Mouse (Mus musculus) spleen, adult 2 months (tissue): ENCODE measurements around the gene Mcm5. TPM values are rescaled to one million over a fixed set of nuclear protein-coding genes. Genes with fewer than 3 reads are reported as not detected.
A peak's percentile ranks its signal among the peaks of the same experiment; 100 is the strongest.

Experiments used
- DNase-seq, 2 experiments: peaks; one replicate each; pipeline versions ENCODE4 v3.0.0 to v3.0.0-alpha.2; 2012 to 2021; ENCODE audit warnings: low spot score in 2 of 2, low read depth in 1 of 2
- H3K27ac ChIP-seq: fragments of 200-500 bp; 2 replicates; pipeline ENCODE4 v1.5.1; 2012; ENCODE audit warnings: low read length, inconsistent platforms; ENCODE audit not compliant: insufficient read depth
- H3K27me3 ChIP-seq: fragments of 200-500 bp; 2 replicates; pipeline ENCODE4 v1.6.1; 2012; ENCODE audit warnings: mild to moderate bottlenecking, moderate library complexity, low read length, inconsistent platforms; ENCODE audit not compliant: control insufficient read depth, insufficient read depth
- H3K36me3 ChIP-seq: fragments of 200-500 bp; 2 replicates; pipeline ENCODE4 v1.6.1; 2012; ENCODE audit warnings: mild to moderate bottlenecking, low read length, inconsistent platforms; ENCODE audit not compliant: control insufficient read depth, insufficient read depth
- H3K4me1 ChIP-seq: fragments of 200-500 bp; 2 replicates; pipeline ENCODE4 v1.6.1; 2011; ENCODE audit warnings: inconsistent platforms; ENCODE audit not compliant: control insufficient read depth, insufficient read depth, insufficient read length
- H3K4me3 ChIP-seq: fragments of 200-500 bp; 2 replicates; pipeline ENCODE4 v1.5.1; 2011; ENCODE audit warnings: mild to moderate bottlenecking, inconsistent platforms; ENCODE audit not compliant: insufficient read depth, insufficient read length; ENCODE audit errors: extremely low read depth
- CTCF ChIP-seq: fragments of 200-500 bp; IDR thresholded peaks from 2 replicates; pipeline ENCODE4 v1.5.1; 2011; ENCODE audit warnings: mild to moderate bottlenecking, inconsistent platforms; ENCODE audit not compliant: insufficient read depth, insufficient read length, insufficient replicate concordance; ENCODE audit errors: extremely low read depth
- POLR2A ChIP-seq: fragments of 200-500 bp; IDR thresholded peaks from 2 replicates; pipeline ENCODE4 v1.6.1; 2011; ENCODE audit warnings: low read depth, low read length, inconsistent platforms
- WGBS: fragments of 180-500 bp; shearing (Covaris S2); methylation state at CpG from one replicate; pipeline ENCODE4 v1.1.7; 2018; 5-methylcytosine and 5-hydroxymethylcytosine counted together
- polyA plus RNA-seq: library from polyadenylated mRNA; depleted of rRNA; stranded (reverse); fragments of >200 nt; gene quantifications from 2 replicates; pipeline ENCODE4 v1.2.3, GENCODE M21; 2012

The Mcm5 gene
- polyA plus RNA-seq, 1 experiment, result 34.8 TPM

DNA sequence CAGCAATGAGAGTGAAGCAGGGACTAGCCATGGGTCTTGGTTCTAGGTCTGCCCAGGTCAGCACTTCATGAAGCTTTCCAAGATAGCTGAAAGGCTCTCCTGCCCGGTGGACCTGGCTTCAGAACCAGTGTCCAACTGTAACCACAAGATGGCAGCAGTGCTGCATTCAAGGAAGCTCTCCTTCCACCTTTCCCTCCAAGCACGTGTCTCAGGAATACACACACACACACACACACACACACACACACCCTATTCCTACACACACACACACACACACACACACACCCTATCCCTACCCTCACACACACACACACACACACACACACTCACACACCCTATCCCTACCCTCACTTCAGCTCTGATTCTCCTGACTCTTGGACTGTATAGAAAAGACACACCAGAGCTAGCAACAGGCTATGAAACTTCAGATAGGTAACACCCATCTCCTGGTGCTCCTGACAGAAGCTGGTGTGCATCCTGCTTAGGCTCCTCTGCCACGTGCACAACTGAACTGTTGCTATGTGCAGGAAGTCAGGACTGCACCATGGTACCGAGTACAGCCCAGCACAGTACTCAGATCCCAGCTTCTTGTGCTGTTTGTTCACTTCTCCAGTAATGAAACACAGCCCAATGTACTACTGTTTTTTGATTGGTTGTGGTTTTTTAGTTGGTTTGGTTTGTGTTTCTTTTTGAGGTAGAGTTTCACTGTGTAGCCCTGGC, 37.6 kb upstream of the Mcm5 start:
- no peak for TF ChIP-seq POLR2A
- peak; percentile 81; the same call in 1 of the 2 replicates for TF ChIP-seq CTCF
- peak in 1 of 2 experiments; percentile 60 for DNase-seq
- Histone ChIP-seq H3K36me3 (no peaks in the 10 kb centered on the region; the same call in 1 of the 2 replicates), H3K4me1 (no peaks in the 10 kb centered on the region), H3K27ac (no peak overlapping the region), H3K27me3 (no peaks in the 10 kb centered on the region), H3K4me3 (no peak overlapping the region)
- WGBS, result 19% methylated on average over 4 of the region's 4 CpGs

DNA sequence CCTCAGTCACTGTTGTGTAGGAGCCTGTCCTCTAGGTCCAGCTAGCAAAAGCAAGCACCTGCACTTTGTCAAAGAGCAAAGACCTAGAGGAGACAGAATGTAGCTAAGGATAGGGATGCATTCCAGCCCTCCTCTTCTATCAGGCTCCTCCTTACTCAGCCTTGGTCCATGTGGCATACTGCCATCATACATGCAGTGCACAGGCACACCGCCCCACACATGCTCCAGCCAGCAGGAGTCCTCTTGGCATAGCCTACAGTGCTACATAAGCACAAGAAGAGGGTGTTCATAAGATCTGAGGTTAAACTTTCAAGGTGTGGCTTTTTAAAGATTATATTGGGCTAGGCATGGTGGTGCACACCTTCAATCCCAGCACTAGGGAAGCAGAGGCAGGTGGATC, 34.5 kb upstream of the Mcm5 start:
- Histone ChIP-seq H3K27me3 (no peaks in the 10 kb centered on the region), H3K36me3 (no peaks in the 10 kb centered on the region), H3K4me1 (no peaks in the 10 kb centered on the region), H3K27ac (no peak overlapping the region), H3K4me3 (no peak overlapping the region)
- WGBS, result 85% methylated on average over 1 of the region's 1 CpGs
- DNase-seq, result no peak
- TF ChIP-seq CTCF, result no peak

DNA sequence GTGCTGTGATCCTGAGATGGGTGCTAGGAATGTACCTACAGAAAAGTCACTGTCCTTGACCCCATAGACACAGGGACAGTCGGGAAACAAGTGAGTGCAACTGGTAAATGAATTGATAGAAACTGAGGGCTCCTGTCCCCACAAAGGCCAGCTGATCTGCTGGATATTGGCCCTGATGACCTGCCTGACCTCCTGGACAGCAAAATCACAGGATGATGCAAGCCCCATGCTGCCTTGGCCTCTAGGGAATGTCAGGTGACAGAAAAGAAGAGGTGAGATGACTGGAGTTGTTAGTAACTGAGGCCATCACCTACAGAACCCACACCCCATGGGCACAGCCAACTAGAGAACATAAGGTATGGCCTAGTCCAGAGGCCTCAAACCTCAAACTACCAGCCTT, 31.2 kb upstream of the Mcm5 start:
- Histone ChIP-seq H3K27me3 (no peaks in the 10 kb centered on the region), H3K4me3 (no peak overlapping the region), H3K4me1 (peaks cover 13% of the 10 kb centered on the region; the same call in 1 of the 2 replicates), H3K36me3 (no peaks in the 10 kb centered on the region), H3K27ac (no peak overlapping the region)
- DNase-seq, result no peak
- TF ChIP-seq CTCF, result no peak
- no peak for TF ChIP-seq POLR2A
- 83% methylated on average over 1 of the region's 1 CpGs for WGBS

DNA sequence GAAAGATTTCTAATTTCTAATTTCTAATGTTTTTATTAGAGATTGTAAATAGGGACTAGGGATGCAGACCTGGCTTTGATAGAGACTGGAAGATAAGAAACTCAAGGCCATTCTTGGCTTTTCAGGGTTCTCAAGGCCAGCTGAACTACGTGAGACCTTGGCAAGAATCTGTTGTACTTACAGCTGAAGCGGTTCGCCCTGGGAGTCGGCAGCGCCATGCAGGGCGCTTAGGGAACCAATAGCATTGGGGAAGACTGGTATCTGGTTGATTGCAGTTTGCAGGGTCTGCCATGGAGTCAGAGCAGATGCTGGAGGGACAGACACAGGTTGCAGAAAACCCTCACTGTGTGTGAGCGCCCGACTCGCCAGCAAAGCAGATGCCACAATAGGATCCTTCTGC, 30.5 kb upstream of the Mcm5 start:
- no peak for TF ChIP-seq POLR2A
- TF ChIP-seq CTCF, result no peak

DNA sequence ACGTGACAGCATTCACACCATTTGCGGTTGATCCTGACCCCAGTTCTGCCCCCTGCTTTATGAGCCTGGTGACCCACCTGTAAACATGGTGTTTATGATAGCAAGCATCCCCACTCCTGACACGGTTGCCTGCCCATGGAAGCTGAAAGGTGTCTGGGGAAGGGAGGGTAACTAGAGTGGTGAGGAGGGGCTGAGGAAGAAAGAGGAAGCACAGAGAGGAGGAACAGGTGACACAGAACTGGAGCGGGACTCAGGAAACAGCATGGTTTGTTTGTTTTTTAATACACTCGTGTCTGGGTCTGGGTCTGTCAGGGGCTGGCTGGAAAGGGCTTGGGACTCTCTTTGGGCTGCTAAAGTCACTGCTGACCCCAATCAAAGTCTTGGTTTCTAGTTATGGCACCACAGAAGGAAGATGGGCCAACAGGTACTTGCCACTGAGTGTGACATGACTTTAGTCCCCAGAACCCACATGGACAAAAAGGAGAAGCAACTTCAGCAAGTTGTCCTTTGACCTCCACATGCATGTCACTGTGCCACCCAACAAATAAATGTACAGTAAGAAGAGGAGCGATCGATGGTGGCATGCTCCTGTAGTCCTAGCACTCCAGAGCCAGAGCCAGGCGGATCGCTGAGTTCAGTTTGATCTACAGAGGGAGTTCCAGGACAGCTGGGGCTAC, 27.9 kb upstream of the Mcm5 start:
- no peak for DNase-seq
- TF ChIP-seq POLR2A, result no peak
- TF ChIP-seq CTCF, result no peak
- H3K27ac ChIP-seq, result peak overlapping the region; percentile 43
- H3K4me3 ChIP-seq, result no peak overlapping the region
- no peaks in the 10 kb centered on the region for H3K36me3 ChIP-seq
- no peaks in the 10 kb centered on the region for H3K27me3 ChIP-seq
- WGBS, result 56% methylated on average over 9 of the region's 9 CpGs
- H3K4me1 ChIP-seq, result peaks cover 13% of the 10 kb centered on the region; the same call in 1 of the 2 replicates

More for the DNA sequence above, 30.5 kb upstream of the Mcm5 start:
- WGBS, result 91% methylated on average over 9 of the region's 9 CpGs
- DNase-seq, result no peak
- Histone ChIP-seq H3K27ac (no peak overlapping the region), H3K36me3 (no peaks in the 10 kb centered on the region), H3K4me3 (no peak overlapping the region), H3K4me1 (peaks cover 13% of the 10 kb centered on the region; the same call in 1 of the 2 replicates), H3K27me3 (no peaks in the 10 kb centered on the region)

DNA sequence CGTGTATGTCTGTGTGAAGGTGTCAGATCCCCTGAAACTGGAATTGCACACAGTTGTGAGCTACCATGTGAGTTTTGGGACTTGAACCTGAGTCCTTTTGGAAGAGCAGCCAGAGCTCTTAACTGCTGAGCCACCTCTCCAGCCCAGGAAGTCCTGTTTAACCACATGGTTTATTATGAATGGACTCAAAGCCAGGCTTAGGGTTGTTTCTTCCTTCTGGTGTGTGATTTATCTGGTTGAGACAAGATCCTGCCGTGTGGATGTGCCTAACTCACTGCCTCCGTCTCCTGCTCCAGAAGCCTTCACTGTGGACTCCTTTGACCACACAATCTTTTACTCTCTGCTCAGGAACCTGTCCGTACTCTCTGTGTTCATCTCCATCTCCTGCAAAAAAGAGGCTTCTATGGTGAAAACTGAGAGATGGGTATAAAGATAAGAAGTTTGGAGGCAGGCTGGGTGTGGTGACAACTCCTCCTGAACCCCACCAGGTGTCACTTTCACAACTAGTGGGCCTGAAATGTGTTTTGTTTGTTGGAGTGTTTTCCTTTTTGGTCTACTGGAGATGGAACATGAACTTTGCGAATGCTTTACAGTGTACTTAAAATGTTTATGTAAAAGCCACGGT, 27.1 kb upstream of the Mcm5 start:
- H3K27me3 ChIP-seq, result no peaks in the 10 kb centered on the region
- 38% methylated on average over 6 of the region's 6 CpGs for WGBS
- TF ChIP-seq POLR2A, result no peak
- no peak for TF ChIP-seq CTCF
- H3K27ac ChIP-seq, result no peak overlapping the region
- DNase-seq, result no peak
- no peak overlapping the region for H3K4me3 ChIP-seq
- no peaks in the 10 kb centered on the region for H3K36me3 ChIP-seq
- H3K4me1 ChIP-seq, result peaks cover 13% of the 10 kb centered on the region; the same call in 1 of the 2 replicates
